Mouse (Mus musculus): ENCODE results near the gene Smco2.

DNA sequence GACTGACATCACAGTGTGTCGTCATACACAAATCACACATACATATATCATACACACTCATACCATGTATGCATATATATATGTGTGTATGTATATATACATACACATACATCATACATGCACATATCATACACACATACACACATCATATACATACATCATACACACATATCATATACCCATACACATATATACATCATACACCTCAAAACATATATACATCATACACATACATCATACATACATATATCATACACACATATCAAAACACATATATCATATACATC, 24.5 kb upstream of the Smco2 start:
- no peak for TF ChIP-seq CTCF (IDR thresholded peaks at IDR 0.05)
- TF ChIP-seq EP300 (IDR thresholded peaks at IDR 0.05) = no peak

All from lung, postnatal 0 days (tissue).